Mouse (Mus musculus): ENCODE measurements around the gene Syn3. TPM values are rescaled to one million over a fixed set of nuclear protein-coding genes. Genes with fewer than 3 reads are reported as not detected.

Syn3 gene
- polyA plus RNA-seq, 1 experiment from 2014 or later: 7.6 TPM

- peak; percentile 70; the same call in 1 of the 2 replicates for ATAC-seq
- no peak overlapping the region for H3K4me3 ChIP-seq
- no peaks in the 10 kb centered on the region for H3K36me3 ChIP-seq (ENCODE audit: poor library complexity, severe bottlenecking)
- H3K27me3 ChIP-seq: no peaks in the 10 kb centered on the region
- no peaks in the 10 kb centered on the region for H3K9me3 ChIP-seq (replicated peaks)
- no peak overlapping the region for H3K9ac ChIP-seq
- no peak overlapping the region for H3K27ac ChIP-seq
- no peaks in the 10 kb centered on the region for H3K4me1 ChIP-seq
- 72% methylated on average over 8 of the region's 8 CpGs for WGBS
- H3K4me2 ChIP-seq: no peak overlapping the region
Observed at GRCm38 (mm10) chr10:86376392-86377185, 122.1 kb downstream of the Syn3 start.

GRCm38 (mm10) chr10:86375903-86376302 is 122.8 kb downstream of the Syn3 start:
- Histone ChIP-seq H3K36me3 (ENCODE audit: poor library complexity, severe bottlenecking) (no peaks in the 10 kb centered on the region), H3K27me3 (no peaks in the 10 kb centered on the region), H3K4me3 (no peak overlapping the region), H3K27ac (no peak overlapping the region), H3K4me2 (no peak overlapping the region), H3K9me3 (replicated peaks) (no peaks in the 10 kb centered on the region), H3K4me1 (no peaks in the 10 kb centered on the region), H3K9ac (no peak overlapping the region)
- WGBS: 70% methylated on average over 11 of the region's 11 CpGs
- ATAC-seq: no peak

DNA sequence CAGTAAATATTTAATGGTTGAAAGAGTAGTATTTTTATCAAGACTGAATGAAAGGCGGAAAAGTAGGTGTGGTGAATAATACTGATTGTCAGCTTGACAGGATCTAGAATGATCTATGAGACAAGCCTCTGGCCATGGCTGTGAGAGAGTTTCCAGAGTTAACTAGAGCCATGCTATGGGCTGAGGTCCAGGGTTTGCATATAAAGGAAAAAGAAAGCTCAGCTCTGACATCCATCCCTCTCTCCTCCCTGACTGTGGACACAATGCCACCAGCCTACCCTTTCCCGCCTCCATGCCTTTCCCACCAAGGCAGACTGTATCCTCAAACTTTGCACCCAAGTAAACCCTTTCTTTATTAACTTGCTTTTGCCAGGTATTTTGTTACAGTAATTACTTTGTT is 124.6 kb downstream of the Syn3 start:
- Histone ChIP-seq H3K9ac (no peak overlapping the region), H3K4me3 (no peak overlapping the region), H3K4me1 (no peaks in the 10 kb centered on the region), H3K27me3 (no peaks in the 10 kb centered on the region), H3K27ac (no peak overlapping the region), H3K4me2 (no peak overlapping the region), H3K36me3 (ENCODE audit: poor library complexity, severe bottlenecking) (no peaks in the 10 kb centered on the region), H3K9me3 (replicated peaks) (no peaks in the 10 kb centered on the region)
- ATAC-seq: no peak
- 77% methylated on average over 2 of the region's 2 CpGs for WGBS

DNA sequence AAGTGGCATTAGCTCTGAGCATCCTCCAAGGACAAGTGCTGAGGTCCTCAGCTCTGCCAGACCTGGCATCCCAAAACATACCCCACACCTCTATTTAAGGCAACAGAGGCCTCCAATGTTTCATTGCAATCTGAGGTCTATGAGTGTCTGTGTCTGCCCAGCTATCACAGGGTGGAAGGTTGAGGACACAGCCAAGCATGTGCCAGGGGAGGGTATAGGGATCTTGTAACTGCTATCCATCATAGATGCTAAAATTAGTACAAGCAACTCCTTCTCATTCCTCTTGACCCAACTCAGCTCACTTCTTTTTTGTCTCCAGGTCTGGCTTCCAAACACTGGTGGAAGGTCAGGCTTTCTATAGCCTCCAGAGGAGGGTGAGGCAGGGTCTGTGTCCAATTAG is 127.1 kb downstream of the Syn3 start:
- no peak overlapping the region for H3K4me2 ChIP-seq
- H3K4me3 ChIP-seq: no peak overlapping the region
- H3K9ac ChIP-seq: no peak overlapping the region
- no peaks in the 10 kb centered on the region for H3K9me3 ChIP-seq (replicated peaks)
- H3K36me3 ChIP-seq (ENCODE audit: poor library complexity, severe bottlenecking): no peaks in the 10 kb centered on the region
- H3K27me3 ChIP-seq: no peaks in the 10 kb centered on the region
- no peaks in the 10 kb centered on the region for H3K4me1 ChIP-seq
- H3K27ac ChIP-seq: no peak overlapping the region
- no peak for ATAC-seq

- 83% methylated on average over 4 of the region's 4 CpGs for WGBS
- ATAC-seq: no peak
- H3K4me2 ChIP-seq: no peak overlapping the region
- no peak overlapping the region for H3K4me3 ChIP-seq
- H3K27me3 ChIP-seq: no peaks in the 10 kb centered on the region
- H3K9ac ChIP-seq: no peak overlapping the region
- no peak overlapping the region for H3K27ac ChIP-seq
- H3K9me3 ChIP-seq (replicated peaks): no peaks in the 10 kb centered on the region
- H3K4me1 ChIP-seq: peaks cover 4% of the 10 kb centered on the region; the same call in 1 of the 2 replicates
- H3K36me3 ChIP-seq (ENCODE audit: poor library complexity, severe bottlenecking): no peaks in the 10 kb centered on the region
Observed at GRCm38 (mm10) chr10:86369346-86369745, 129.3 kb downstream of the Syn3 start.

DNA sequence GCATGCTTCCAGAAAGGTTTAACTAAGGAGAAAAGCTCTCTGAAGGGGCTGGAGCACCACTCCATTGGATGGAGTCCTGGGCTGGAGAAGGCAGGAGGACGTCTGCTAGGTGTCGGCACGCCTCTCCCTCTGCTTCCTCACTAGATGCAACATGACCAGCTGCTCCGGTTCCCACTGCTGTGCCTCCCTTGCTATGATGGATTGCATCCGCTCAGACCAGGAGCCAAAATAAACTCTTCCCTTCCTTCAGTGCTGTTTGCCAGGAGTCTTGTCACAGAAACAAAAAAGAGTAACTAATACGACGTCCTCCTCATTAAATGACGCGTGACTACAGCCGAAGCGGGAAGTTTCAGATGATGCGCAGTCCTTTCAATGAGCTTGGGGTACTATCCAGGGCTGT is 129.9 kb downstream of the Syn3 start:
- no peak for ATAC-seq
- no peaks in the 10 kb centered on the region for H3K36me3 ChIP-seq (ENCODE audit: poor library complexity, severe bottlenecking)
- H3K9me3 ChIP-seq (replicated peaks): no peaks in the 10 kb centered on the region
- no peaks in the 10 kb centered on the region for H3K27me3 ChIP-seq
- H3K4me1 ChIP-seq: peaks cover 4% of the 10 kb centered on the region; the same call in 1 of the 2 replicates
- H3K9ac ChIP-seq: no peak overlapping the region
- no peak overlapping the region for H3K4me3 ChIP-seq
- no peak overlapping the region for H3K4me2 ChIP-seq
- no peak overlapping the region for H3K27ac ChIP-seq
- 91% methylated on average over 12 of the region's 12 CpGs for WGBS

- H3K27me3 ChIP-seq: no peaks in the 10 kb centered on the region
- no peaks in the 10 kb centered on the region for H3K36me3 ChIP-seq (ENCODE audit: poor library complexity, severe bottlenecking)
- WGBS: 84% methylated on average over 4 of the region's 4 CpGs
- ATAC-seq: no peak
- no peak overlapping the region for H3K9ac ChIP-seq
- H3K4me3 ChIP-seq: no peak overlapping the region
- H3K4me1 ChIP-seq: peaks cover 4% of the 10 kb centered on the region; the same call in 1 of the 2 replicates
- H3K4me2 ChIP-seq: no peak overlapping the region
- H3K9me3 ChIP-seq (replicated peaks): no peaks in the 10 kb centered on the region
- no peak overlapping the region for H3K27ac ChIP-seq
Observed at GRCm38 (mm10) chr10:86367346-86367745, 131.3 kb downstream of the Syn3 start.

GRCm38 (mm10) chr10:86365632-86366092 is 133.0 kb downstream of the Syn3 start:
- Histone ChIP-seq H3K27ac (no peak overlapping the region), H3K9me3 (replicated peaks) (no peaks in the 10 kb centered on the region), H3K4me2 (no peak overlapping the region), H3K36me3 (ENCODE audit: poor library complexity, severe bottlenecking) (no peaks in the 10 kb centered on the region), H3K4me1 (peaks cover 4% of the 10 kb centered on the region; the same call in 1 of the 2 replicates), H3K9ac (no peak overlapping the region), H3K27me3 (no peaks in the 10 kb centered on the region), H3K4me3 (no peak overlapping the region)
- 75% methylated on average over 5 of the region's 5 CpGs for WGBS
- ATAC-seq: peak; percentile 66; the same call in 1 of the 2 replicates

DNA sequence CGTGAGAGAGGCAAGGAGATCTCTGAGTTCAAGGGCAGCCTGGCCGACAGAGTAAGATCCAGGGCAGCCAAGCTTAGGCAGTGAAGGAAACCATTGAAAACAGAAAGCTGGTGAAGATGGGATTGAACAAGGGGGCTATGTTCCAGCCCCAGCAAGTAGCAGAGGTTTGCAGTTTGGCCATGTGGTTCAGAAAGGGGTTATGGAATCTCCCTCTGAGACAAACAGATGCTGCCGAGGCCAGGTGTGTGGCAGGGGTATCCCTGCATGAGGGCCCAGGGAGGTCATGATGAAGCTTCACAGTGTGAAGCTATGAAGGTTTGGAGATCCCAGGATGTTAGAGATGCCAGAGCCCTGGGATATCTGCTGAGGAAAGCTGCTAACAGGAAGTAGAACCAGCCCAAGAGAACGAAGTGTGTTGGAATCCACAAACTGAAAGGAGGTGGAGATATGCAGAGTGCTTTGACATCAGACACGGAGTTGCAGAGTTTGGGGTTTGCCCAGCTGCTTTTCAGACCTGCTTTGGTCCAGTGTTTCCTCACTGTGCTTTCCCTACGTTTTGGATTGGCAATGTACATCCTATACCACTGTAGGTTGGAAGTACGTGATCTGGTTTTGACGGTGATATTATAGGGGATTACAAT is 134.9 kb downstream of the Syn3 start:
- ATAC-seq: no peak
- Histone ChIP-seq H3K4me1 (peaks cover 4% of the 10 kb centered on the region; the same call in 1 of the 2 replicates), H3K27ac (no peak overlapping the region), H3K27me3 (no peaks in the 10 kb centered on the region), H3K4me2 (no peak overlapping the region), H3K36me3 (ENCODE audit: poor library complexity, severe bottlenecking) (no peaks in the 10 kb centered on the region), H3K9me3 (replicated peaks) (no peaks in the 10 kb centered on the region), H3K9ac (no peak overlapping the region), H3K4me3 (no peak overlapping the region)
- WGBS: 89% methylated on average over 8 of the region's 8 CpGs

DNA sequence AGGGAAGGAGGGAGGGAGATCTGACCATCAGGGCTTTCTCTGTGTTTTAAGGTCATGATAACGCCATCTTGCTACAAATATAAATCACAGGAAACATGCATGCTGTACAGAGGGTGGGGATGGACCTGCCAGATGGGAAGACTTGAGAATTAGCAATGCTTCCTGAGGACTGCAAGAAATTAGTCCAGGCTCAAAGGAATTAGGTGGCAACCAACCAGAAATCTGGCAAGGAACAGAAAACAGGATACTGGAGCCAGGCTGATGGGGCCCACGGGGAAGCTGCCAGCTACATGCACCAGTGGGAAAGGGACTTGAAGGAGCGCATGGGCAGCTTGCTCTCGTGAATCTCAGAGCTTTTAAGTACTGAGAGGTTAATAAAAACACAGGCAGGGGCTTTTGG is 139.0 kb downstream of the Syn3 start:
- Histone ChIP-seq H3K9me3 (replicated peaks) (no peaks in the 10 kb centered on the region), H3K4me3 (no peak overlapping the region), H3K27ac (no peak overlapping the region), H3K27me3 (no peaks in the 10 kb centered on the region), H3K9ac (no peak overlapping the region), H3K4me1 (no peaks in the 10 kb centered on the region), H3K4me2 (no peak overlapping the region), H3K36me3 (ENCODE audit: poor library complexity, severe bottlenecking) (no peaks in the 10 kb centered on the region)
- WGBS: 70% methylated on average over 4 of the region's 4 CpGs
- no peak for ATAC-seq

DNA sequence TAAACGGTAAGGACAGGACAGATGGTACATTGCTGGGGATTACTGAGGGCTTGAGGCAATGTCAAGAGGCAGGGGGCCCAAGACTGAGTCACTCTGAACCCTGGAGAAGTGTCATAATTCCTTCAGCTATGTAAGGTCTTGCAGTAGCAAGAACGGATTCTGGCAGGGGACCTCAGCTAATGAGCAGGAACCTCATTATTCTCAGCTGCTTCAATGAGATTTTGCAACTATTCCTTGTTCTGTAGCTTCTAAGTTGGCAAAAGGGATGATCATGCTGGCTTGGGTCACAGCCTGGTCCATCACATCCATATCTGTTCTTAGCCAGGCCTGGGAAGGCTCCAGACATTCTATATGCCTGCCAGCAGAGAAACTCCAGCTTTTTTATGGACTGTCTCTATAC is 139.5 kb downstream of the Syn3 start:
- no peaks in the 10 kb centered on the region for H3K4me1 ChIP-seq
- H3K9ac ChIP-seq: no peak overlapping the region
- H3K4me2 ChIP-seq: no peak overlapping the region
- no peak overlapping the region for H3K27ac ChIP-seq
- H3K36me3 ChIP-seq (ENCODE audit: poor library complexity, severe bottlenecking): no peaks in the 10 kb centered on the region
- no peaks in the 10 kb centered on the region for H3K27me3 ChIP-seq
- 56% methylated on average over 2 of the region's 2 CpGs for WGBS
- ATAC-seq: peak; percentile 8; the same call in 1 of the 2 replicates
- H3K9me3 ChIP-seq (replicated peaks): no peaks in the 10 kb centered on the region
- H3K4me3 ChIP-seq: no peak overlapping the region

DNA sequence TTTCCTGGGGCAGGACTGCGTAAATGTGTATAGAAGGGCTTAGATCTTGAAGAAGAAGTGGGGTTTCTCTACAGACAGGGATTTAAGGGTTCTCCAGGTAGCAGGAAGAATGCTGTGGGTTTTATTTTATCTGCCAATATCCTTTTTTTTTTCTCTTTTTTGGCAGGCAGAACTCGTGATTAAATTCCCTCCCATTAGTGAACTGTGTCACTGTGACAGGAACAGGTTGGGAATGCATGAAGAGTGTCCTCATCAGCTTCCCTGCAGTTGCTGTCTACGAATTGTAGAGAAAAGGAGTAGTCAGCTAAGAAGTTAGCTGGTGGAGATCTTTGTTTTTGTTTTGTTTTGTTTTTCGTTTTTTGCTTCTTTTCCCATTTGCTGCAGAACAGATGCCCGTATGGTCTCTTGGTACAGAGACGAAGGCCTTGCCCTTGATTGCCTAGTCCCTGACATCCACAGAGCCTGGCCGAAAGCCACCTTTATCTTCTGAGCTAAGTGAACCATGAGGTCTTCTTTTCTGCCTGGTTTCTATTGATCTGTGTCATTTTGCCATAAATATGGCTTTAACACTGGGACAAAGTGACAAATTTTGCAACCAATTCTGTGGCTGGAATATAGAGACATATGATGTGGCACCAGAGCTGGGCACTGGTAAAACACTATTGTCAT is 140.3 kb downstream of the Syn3 start:
- H3K27ac ChIP-seq: no peak overlapping the region
- no peak overlapping the region for H3K4me3 ChIP-seq
- 79% methylated on average over 7 of the region's 7 CpGs for WGBS
- H3K9me3 ChIP-seq (replicated peaks): no peaks in the 10 kb centered on the region
- no peak overlapping the region for H3K4me2 ChIP-seq
- no peaks in the 10 kb centered on the region for H3K27me3 ChIP-seq
- no peaks in the 10 kb centered on the region for H3K4me1 ChIP-seq
- ATAC-seq: no peak
- H3K9ac ChIP-seq: no peak overlapping the region
- no peaks in the 10 kb centered on the region for H3K36me3 ChIP-seq (ENCODE audit: poor library complexity, severe bottlenecking)
